19 mouse cellular contexts compared by ENCODE assay signal in the genomic region with DNA sequence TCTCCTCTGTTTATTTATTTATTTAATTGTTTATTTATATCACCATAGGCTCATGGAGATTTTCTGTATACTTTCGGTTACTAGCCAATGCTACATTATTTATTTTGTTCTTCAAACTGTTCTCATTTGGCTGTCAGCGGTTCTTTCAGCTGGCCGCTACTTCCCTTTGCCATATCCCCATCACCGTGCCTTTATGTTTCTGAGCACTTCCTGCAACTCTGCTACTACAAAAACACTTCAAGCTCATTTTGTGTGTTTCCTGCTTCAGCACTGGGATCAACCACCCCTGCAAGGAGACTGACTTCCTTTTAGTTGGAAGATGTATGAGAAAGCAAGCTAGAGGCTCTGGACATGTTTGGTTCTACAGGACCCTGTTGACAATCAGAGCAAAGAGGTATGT.
DNase-seq lines count a peak whose midpoint lies in the region; ATAC-seq lines count a peak whose summit lies in the region.
"Had no signal": no experiment of that assay in that cellular context is flagged by ENCODE, and none has a peak within 500 bp of the region (broad histone marks: within the 10 kb centered on the region; RNA-seq: fewer than 3 reads in every experiment).

No protein-coding gene starts in this region.

- peak; percentile 71 for DNase-seq in midbrain, embryonic 11.5 days (ENCODE audit: low spot score, missing footprints)
- no peak for DNase-seq in midbrain, embryonic 10.5 days (ENCODE audit: low spot score)
- no peak for DNase-seq in embryo, embryonic 11 days
- DNase-seq: adrenal gland, adult 2 months; adrenal gland, adult 8-10 months; adrenal gland, postnatal 10 days; adrenal gland, postnatal 14 days; adrenal gland, postnatal 25 days; adrenal gland, postnatal 36 days; B cell, adult 2 months; cerebellum, adult 11 months; cerebellum, adult 11-12 months; cerebellum, adult 18-20 months had no signal

- peaks cover 15% of the 10 kb centered on the region for H3K27me3 ChIP-seq in midbrain, embryonic 11.5 days (ENCODE audit: control insufficient read depth, insufficient read depth, low read length)
- peaks cover 99% of the 10 kb centered on the region for H3K27me3 ChIP-seq in midbrain, embryonic 10.5 days (ENCODE audit: low read depth, poor library complexity, severe bottlenecking)
- H3K27me3 ChIP-seq: CH12.LX, Patski had no signal

- H3K27ac ChIP-seq in midbrain, embryonic 11.5 days (ENCODE audit: low read depth, low read length), result no peak overlapping the region
- no peak overlapping the region for H3K27ac ChIP-seq in midbrain, embryonic 10.5 days (replicated peaks)

- H3K9ac ChIP-seq in midbrain, embryonic 11.5 days (ENCODE audit: low read length), result no peak overlapping the region

- WGBS in midbrain, embryonic 11.5 days, result 85% methylated on average over 4 of the region's 4 CpGs
- 83% methylated on average over 4 of the region's 4 CpGs for WGBS in midbrain, embryonic 10.5 days

- H3K4me2 ChIP-seq in midbrain, embryonic 11.5 days, result no peak overlapping the region

- H3K36me3 ChIP-seq in midbrain, embryonic 11.5 days (ENCODE audit: control insufficient read depth, insufficient read depth, low read length), result no peaks in the 10 kb centered on the region
- no peaks in the 10 kb centered on the region for H3K36me3 ChIP-seq in midbrain, embryonic 10.5 days
- H3K36me3 ChIP-seq: G1E had no signal

- no peak overlapping the region for H3K4me3 ChIP-seq in midbrain, embryonic 11.5 days (ENCODE audit: low read depth, low read length)
- H3K4me3 ChIP-seq in midbrain, embryonic 10.5 days, result no peak overlapping the region

- no peak for ATAC-seq in midbrain, embryonic 11.5 days (ENCODE audit: low FRiP score)
- ATAC-seq in common myeloid progenitor, adult 5-6 weeks (replicated peaks; ENCODE audit: low read depth, poor library complexity, severe bottlenecking), result peak; percentile 54; the same call in 1 of the 2 replicates
- ATAC-seq: activated CD4-positive, CD25-positive, alpha-beta regulatory T cell, adult 4 months; CD4-positive, CD25-positive, alpha-beta regulatory T cell, adult 4 months; Patski had no signal

- no peaks in the 10 kb centered on the region for H3K4me1 ChIP-seq in midbrain, embryonic 11.5 days (ENCODE audit: control insufficient read depth, insufficient read depth, low read length)
- peaks cover 10% of the 10 kb centered on the region for H3K4me1 ChIP-seq in midbrain, embryonic 10.5 days

- no peaks in the 10 kb centered on the region for H3K9me3 ChIP-seq in midbrain, embryonic 11.5 days (ENCODE audit: control insufficient read depth, low read length)
- no peaks in the 10 kb centered on the region for H3K9me3 ChIP-seq in midbrain, embryonic 10.5 days (replicated peaks)
- H3K9me3 ChIP-seq: G1E had no signal
